Mouse (Mus musculus): ENCODE results near the gene Wfikkn1. TPM values are rescaled to one million over a fixed set of nuclear protein-coding genes. Genes with fewer than 3 reads are reported as not detected.

Wfikkn1 gene
- polyA plus RNA-seq (2012; rRNA removed) = 0.13 and 0.16 TPM in 2 replicates

DNA sequence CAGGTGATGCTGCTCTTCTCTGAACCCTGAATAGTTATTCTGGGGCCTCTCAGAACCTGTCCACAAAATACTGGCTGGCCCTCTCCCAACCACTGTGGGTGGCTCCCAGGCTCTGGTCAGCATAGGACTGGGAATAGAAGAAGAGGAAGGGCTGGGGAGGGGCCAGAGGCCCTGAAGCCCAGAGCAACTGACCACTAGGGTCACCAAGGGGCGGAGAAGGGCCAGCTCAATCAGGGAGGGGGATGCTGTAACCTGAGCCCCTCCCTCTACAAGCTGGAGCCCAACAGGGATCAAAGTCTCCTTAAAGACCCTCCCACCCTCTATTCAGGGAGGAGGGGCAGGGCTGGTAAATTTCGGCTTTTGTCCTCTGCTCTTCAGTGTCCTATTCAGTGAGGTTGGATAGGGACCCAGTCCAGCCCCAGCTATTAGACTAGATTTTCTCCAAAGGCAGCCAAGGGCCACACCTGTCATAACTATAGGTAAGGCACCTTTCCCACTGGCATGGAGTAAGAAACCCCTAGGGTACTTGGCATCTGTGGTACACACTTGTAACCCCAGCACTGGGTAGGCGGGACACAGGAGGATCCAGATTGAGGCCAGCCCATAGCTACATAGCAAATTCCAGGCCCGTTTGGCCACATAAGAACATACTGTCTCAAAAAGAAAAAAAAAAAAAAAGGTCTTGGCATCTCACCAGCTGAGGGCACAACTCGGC lies at the start of gene Wfikkn1:
TSS of gene Wfikkn1 (minus strand) at position 663 of the 715 bp plus-strand sequence.

DNA sequence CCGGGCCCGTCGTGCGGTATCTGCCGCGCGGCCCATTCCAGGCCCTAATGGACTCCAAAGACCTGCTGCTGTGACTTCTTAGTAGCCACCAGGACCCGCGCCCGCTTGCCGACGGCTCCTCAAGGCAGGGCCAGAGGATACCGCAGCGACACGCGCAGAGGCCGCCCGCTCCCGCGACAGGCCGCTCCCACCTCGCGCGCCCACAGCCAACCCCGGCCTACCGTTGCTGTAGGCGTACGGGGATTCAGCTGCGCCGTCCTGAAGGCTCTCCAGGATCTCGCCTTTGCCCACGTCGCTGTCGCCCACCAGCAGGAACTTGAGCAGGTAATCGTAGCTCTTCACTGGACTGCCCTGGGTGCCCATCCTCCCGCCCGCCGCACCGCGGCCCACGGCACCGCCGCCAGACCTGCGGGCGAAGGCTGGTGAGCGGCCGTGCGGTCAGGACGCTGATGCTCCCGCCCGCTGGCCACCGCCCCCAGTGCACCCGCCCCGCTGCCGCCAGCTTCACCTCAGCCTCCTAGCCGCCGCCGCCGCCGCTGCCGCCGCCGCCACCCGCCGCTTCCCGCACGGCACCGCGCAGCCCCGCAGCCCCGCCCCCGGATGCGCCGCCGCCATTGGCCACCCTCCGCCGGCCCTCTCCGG lies 38.6 kb upstream of the Wfikkn1 start, which contains the start of gene Rab40c:
TSS of gene Rab40c (minus strand) at position 584 of the 642 bp plus-strand sequence.

DNA sequence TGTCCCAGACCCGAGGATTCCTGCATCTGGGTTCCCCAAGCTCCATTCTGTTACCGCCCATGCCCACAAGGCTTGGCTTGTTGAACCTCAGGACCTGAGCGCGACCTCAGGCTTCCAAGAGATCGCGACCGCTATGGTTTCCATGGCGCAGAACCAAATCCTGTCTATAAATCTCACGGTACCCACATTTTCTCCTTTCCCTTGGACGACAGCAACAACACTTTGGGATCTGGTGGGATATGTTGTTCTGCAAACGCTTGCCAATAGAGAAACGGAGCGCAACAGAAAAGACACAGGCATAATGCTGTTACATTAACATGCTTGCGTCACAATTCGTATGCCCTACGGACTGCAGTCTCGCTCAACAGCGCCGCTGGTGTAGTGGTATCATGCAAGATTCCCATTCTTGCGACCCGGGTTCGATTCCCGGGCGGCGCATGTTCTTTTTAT lies 5.9 kb downstream of the Wfikkn1 start, which contains the start of gene Mettl26:
TSS of gene Mettl26 (plus strand) at position 354 of the 450 bp plus-strand sequence.

GRCm38 (mm10) chr17:25868601-25869191 lies 12.0 kb downstream of the Wfikkn1 start, which contains the start of gene Mcrip2:
Gene Mcrip2 (minus strand): TSS chr17:25868764.

GRCm38 (mm10) chr17:25860832-25861703 lies 19.6 kb downstream of the Wfikkn1 start, which contains the start of gene Wdr90:
Gene Wdr90 (minus strand): TSS chr17:25861501.

GRCm38 (mm10) chr17:25844396-25844901 lies 36.2 kb downstream of the Wfikkn1 start, which contains the start of gene Rhot2:
Gene Rhot2 (minus strand): TSS chr17:25844851.

GRCm38 (mm10) chr17:25841117-25841880 lies 39.4 kb downstream of the Wfikkn1 start, which contains the start of gene Gm20683:
Gene Gm20683 (minus strand): TSS chr17:25841763.

DNA sequence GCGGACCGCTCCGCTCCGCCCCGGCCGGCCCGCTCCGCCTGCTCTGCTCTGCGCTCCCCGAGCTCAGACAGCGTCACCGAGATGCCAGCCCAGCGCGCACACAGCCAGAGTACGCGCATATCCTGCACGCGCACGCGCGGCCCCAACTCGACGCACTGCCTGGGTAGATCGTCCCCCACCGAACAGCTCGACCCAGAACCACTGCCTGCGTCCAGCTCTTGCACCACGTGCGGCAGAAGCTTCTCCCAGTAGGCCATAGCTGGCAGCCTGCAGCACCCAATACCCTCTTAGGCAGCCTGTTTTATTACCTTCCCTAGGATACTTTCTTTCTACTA lies 43.6 kb downstream of the Wfikkn1 start, which contains the start of gene Rhbdl1:
TSS of gene Rhbdl1 (minus strand) at position 220 of the 335 bp plus-strand sequence.

GRCm38 (mm10) chr17:25833291-25833663 lies 47.4 kb downstream of the Wfikkn1 start, which contains the start of gene Stub1:
Gene Stub1 (minus strand): TSS chr17:25833404.

GRCm38 (mm10) chr17:25828712-25829557 lies 51.7 kb downstream of the Wfikkn1 start, which contains the start of gene Jmjd8:
Gene Jmjd8 (plus strand): TSS chr17:25828867.

Other genes with a start within 250 kb of the Wfikkn1 start
- 0.05 TPM in 1 of 2 replicates, not detected in the other for gene Gng13, start 163.7 kb downstream of the Wfikkn1 start, polyA plus RNA-seq (2012; rRNA removed)
- 5.2 and 6.8 TPM in 2 replicates for gene Chtf18, start 153.4 kb downstream of the Wfikkn1 start, polyA plus RNA-seq (2012; rRNA removed)
- 7.9 and 8.1 TPM in 2 replicates for gene Rpusd1, start 153.2 kb downstream of the Wfikkn1 start, polyA plus RNA-seq (2012; rRNA removed)
- gene Mslnl, start 144.8 kb downstream of the Wfikkn1 start, polyA plus RNA-seq (2012; rRNA removed) = not detected in 2 replicates
- gene Msln, start 126.5 kb downstream of the Wfikkn1 start, polyA plus RNA-seq (2012; rRNA removed) = 8.0 and 9.1 TPM in 2 replicates
- 10.9 and 12.1 TPM in 2 replicates for gene Narfl, start 107.1 kb downstream of the Wfikkn1 start, polyA plus RNA-seq (2012; rRNA removed)
- gene Haghl, start 95.2 kb downstream of the Wfikkn1 start, polyA plus RNA-seq (2012; rRNA removed) = 7.7 and 9.7 TPM in 2 replicates
- gene Ccdc78, start 94.3 kb downstream of the Wfikkn1 start, polyA plus RNA-seq (2012; rRNA removed) = 0.01 and 0.02 TPM in 2 replicates
- 45.0 and 49.0 TPM in 2 replicates for gene Fam173a, start 88.0 kb downstream of the Wfikkn1 start, polyA plus RNA-seq (2012; rRNA removed)
- gene AC134908.4, start 85.2 kb downstream of the Wfikkn1 start, polyA plus RNA-seq (2012; rRNA removed) = not detected in 2 replicates
- 13.1 and 16.2 TPM in 2 replicates for gene Metrn, start 83.7 kb downstream of the Wfikkn1 start, polyA plus RNA-seq (2012; rRNA removed)
- gene Fbxl16, start 71.8 kb downstream of the Wfikkn1 start, polyA plus RNA-seq (2012; rRNA removed) = 0.08 TPM in 2 replicates
- gene Wdr24, start 57.2 kb downstream of the Wfikkn1 start, polyA plus RNA-seq (2012; rRNA removed) = 14.1 and 15.5 TPM in 2 replicates
- 22.4 and 24.2 TPM in 2 replicates for gene Jmjd8, start 52.0 kb downstream of the Wfikkn1 start, polyA plus RNA-seq (2012; rRNA removed)
- 82.1 and 92.4 TPM in 2 replicates for gene Stub1, start 47.5 kb downstream of the Wfikkn1 start, polyA plus RNA-seq (2012; rRNA removed)
- 1.3 and 2.0 TPM in 2 replicates for gene Rhbdl1, start 43.6 kb downstream of the Wfikkn1 start, polyA plus RNA-seq (2012; rRNA removed)
- 2.9 and 3.8 TPM in 2 replicates for gene Gm20683, start 39.1 kb downstream of the Wfikkn1 start, polyA plus RNA-seq (2012; rRNA removed)
- gene Rhot2, start 36.0 kb downstream of the Wfikkn1 start, polyA plus RNA-seq (2012; rRNA removed) = 28.3 and 35.9 TPM in 2 replicates
- 8.8 and 9.9 TPM in 2 replicates for gene Wdr90, start 19.4 kb downstream of the Wfikkn1 start, polyA plus RNA-seq (2012; rRNA removed)
- gene Mcrip2, start 12.1 kb downstream of the Wfikkn1 start, polyA plus RNA-seq (2012; rRNA removed) = 34.5 and 45.2 TPM in 2 replicates
- 61.8 and 63.8 TPM in 2 replicates for gene Mettl26, start 5.8 kb downstream of the Wfikkn1 start, polyA plus RNA-seq (2012; rRNA removed)
- gene Rab40c, start 38.9 kb upstream of the Wfikkn1 start, polyA plus RNA-seq (2012; rRNA removed) = 8.7 and 11.1 TPM in 2 replicates
- 123 and 127 TPM in 2 replicates for gene Pigq, start 64.1 kb upstream of the Wfikkn1 start, polyA plus RNA-seq (2012; rRNA removed)
- 2.6 and 3.4 TPM in 2 replicates for gene Nhlrc4, start 64.1 kb upstream of the Wfikkn1 start, polyA plus RNA-seq (2012; rRNA removed)
- 0.03 and 0.04 TPM in 2 replicates for gene A930017K11Rik, start 71.7 kb upstream of the Wfikkn1 start, polyA plus RNA-seq (2012; rRNA removed)
- gene Capn15, start 104.9 kb upstream of the Wfikkn1 start, polyA plus RNA-seq (2012; rRNA removed) = 5.2 and 6.5 TPM in 2 replicates
- 4.6 and 4.8 TPM in 2 replicates for gene Rab11fip3, start 188.7 kb upstream of the Wfikkn1 start, polyA plus RNA-seq (2012; rRNA removed)
- gene Decr2, start 209.5 kb upstream of the Wfikkn1 start, polyA plus RNA-seq (2012; rRNA removed) = 55.4 and 64.8 TPM in 2 replicates
- gene Nme4, start 214.7 kb upstream of the Wfikkn1 start, polyA plus RNA-seq (2012; rRNA removed) = 22.5 and 23.4 TPM in 2 replicates
- 5.3 and 5.6 TPM in 2 replicates for gene Tmem8, start 232.4 kb upstream of the Wfikkn1 start, polyA plus RNA-seq (2012; rRNA removed)
- 49.0 and 50.7 TPM in 2 replicates for gene Mrpl28, start 242.6 kb upstream of the Wfikkn1 start, polyA plus RNA-seq (2012; rRNA removed)